Mouse (Mus musculus) megakaryocyte, adult 5-6 weeks (primary cell): ENCODE results near the gene Espl1. TPM values are rescaled to one million over a fixed set of nuclear protein-coding genes. Genes with fewer than 3 reads are reported as not detected.

Experiments
- ATAC-seq: 2 replicates; pipeline ENCODE4 v1.8.0; 2016; ENCODE audit warnings: mild to moderate bottlenecking, inconsistent platforms; ENCODE audit not compliant: poor library complexity, severe bottlenecking
- total RNA-seq, 2 experiments: library from RNA; stranded (forward) in 1 of 2; stranded (reverse) in 1 of 2; fragments of 153-499, 151-499 nt in 1 of 2; fragments of 221-1000, 200-1000 nt in 1 of 2; gene quantifications; 2 replicates each; pipeline versions ENCODE4 v1.2.3 to v1.2.4; 2015 to 2017

Espl1 gene
- total RNA-seq, 2 experiments from 2014 or later: 26.3 to 30.9 TPM

GRCm38 (mm10) chr15:102366733-102367344 is 70.8 kb downstream of the Espl1 start, which contains the start of gene Sp7:
Gene Sp7, minus strand, starts transcription at chr15:102367182.
- no peak for ATAC-seq

GRCm38 (mm10) chr15:102369972-102370371 is 73.9 kb downstream of the Espl1 start:
- ATAC-seq: no peak

- ATAC-seq: no peak
Observed at GRCm38 (mm10) chr15:102370727-102371126, 74.7 kb downstream of the Espl1 start.

Other genes with a start within 250 kb of the Espl1 start
- gene Eif4b, start 222.5 kb upstream of the Espl1 start, total RNA-seq (2015): 78.2 and 82.3 TPM in 2 replicates
- 199 and 204 TPM in 2 replicates for gene Eif4b, start 222.5 kb upstream of the Espl1 start, total RNA-seq (2017)
- 0.32 and 1.9 TPM in 2 replicates for gene Tns2, start 195.9 kb upstream of the Espl1 start, total RNA-seq (2015)
- 0.07 TPM in 1 of 2 replicates, not detected in the other for gene Tns2, start 195.9 kb upstream of the Espl1 start, total RNA-seq (2017)
- 6.1 and 7.5 TPM in 2 replicates for gene Spryd3, start 160.0 kb upstream of the Espl1 start, total RNA-seq (2015)
- gene Spryd3, start 160.0 kb upstream of the Espl1 start, total RNA-seq (2017): 20.6 and 22.6 TPM in 2 replicates
- gene Igfbp6, start 151.9 kb upstream of the Espl1 start, total RNA-seq (2015): 1.3 TPM in 1 of 2 replicates, not detected in the other
- gene Igfbp6, start 151.9 kb upstream of the Espl1 start, total RNA-seq (2017): not detected in 2 replicates
- gene Soat2, start 145.7 kb upstream of the Espl1 start, total RNA-seq (2015): 0.78 and 0.82 TPM in 2 replicates
- gene Soat2, start 145.7 kb upstream of the Espl1 start, total RNA-seq (2017): 0.89 and 1.1 TPM in 2 replicates
- 27.7 and 38.0 TPM in 2 replicates for gene Zfp740, start 93.0 kb upstream of the Espl1 start, total RNA-seq (2015)
- gene Zfp740, start 93.0 kb upstream of the Espl1 start, total RNA-seq (2017): 39.9 and 48.4 TPM in 2 replicates
- 5.6 and 9.3 TPM in 2 replicates for gene Csad, start 91.5 kb upstream of the Espl1 start, total RNA-seq (2015)
- gene Csad, start 91.5 kb upstream of the Espl1 start, total RNA-seq (2017): 8.6 and 15.4 TPM in 2 replicates
- gene Itgb7, start 64.3 kb upstream of the Espl1 start, total RNA-seq (2015): 638 and 660 TPM in 2 replicates
- 1,192 and 1,305 TPM in 2 replicates for gene Itgb7, start 64.3 kb upstream of the Espl1 start, total RNA-seq (2017)
- gene Rarg, start 38.7 kb upstream of the Espl1 start, total RNA-seq (2015): 34.6 and 39.9 TPM in 2 replicates
- gene Rarg, start 38.7 kb upstream of the Espl1 start, total RNA-seq (2017): 30.8 and 31.9 TPM in 2 replicates
- not detected in 2 replicates for gene Gm9918, start 25.7 kb upstream of the Espl1 start, total RNA-seq (2015)
- not detected in 2 replicates for gene Gm9918, start 25.7 kb upstream of the Espl1 start, total RNA-seq (2017)
- gene Mfsd5, start 16.8 kb upstream of the Espl1 start, total RNA-seq (2015): 49.8 and 64.3 TPM in 2 replicates
- gene Mfsd5, start 16.8 kb upstream of the Espl1 start, total RNA-seq (2017): 34.8 and 35.1 TPM in 2 replicates
- gene Pfdn5, start 29.9 kb downstream of the Espl1 start, total RNA-seq (2015): 385 and 398 TPM in 2 replicates
- 347 and 441 TPM in 2 replicates for gene Pfdn5, start 29.9 kb downstream of the Espl1 start, total RNA-seq (2017)
- gene Myg1, start 35.4 kb downstream of the Espl1 start, total RNA-seq (2015): 28.4 and 28.6 TPM in 2 replicates
- 47.8 and 52.2 TPM in 2 replicates for gene Myg1, start 35.4 kb downstream of the Espl1 start, total RNA-seq (2017)
- 67.5 and 75.2 TPM in 2 replicates for gene Aaas, start 54.5 kb downstream of the Espl1 start, total RNA-seq (2015)
- gene Aaas, start 54.5 kb downstream of the Espl1 start, total RNA-seq (2017): 64.3 and 100 TPM in 2 replicates
- gene Sp7, start 70.9 kb downstream of the Espl1 start, total RNA-seq (2015): not detected in 2 replicates
- not detected in 2 replicates for gene Sp7, start 70.9 kb downstream of the Espl1 start, total RNA-seq (2017)
- gene Sp1, start 109.9 kb downstream of the Espl1 start, total RNA-seq (2015): 68.3 and 71.8 TPM in 2 replicates
- gene Sp1, start 109.9 kb downstream of the Espl1 start, total RNA-seq (2017): 64.1 and 72.2 TPM in 2 replicates
- gene Amhr2, start 149.1 kb downstream of the Espl1 start, total RNA-seq (2015): not detected in 2 replicates
- gene Amhr2, start 149.1 kb downstream of the Espl1 start, total RNA-seq (2017): not detected in 2 replicates
- 306 and 344 TPM in 2 replicates for gene Prr13, start 162.8 kb downstream of the Espl1 start, total RNA-seq (2015)
- gene Prr13, start 162.8 kb downstream of the Espl1 start, total RNA-seq (2017): 197 and 215 TPM in 2 replicates
- gene Pcbp2, start 174.3 kb downstream of the Espl1 start, total RNA-seq (2015): 705 and 801 TPM in 2 replicates
- 156 and 205 TPM in 2 replicates for gene Pcbp2, start 174.3 kb downstream of the Espl1 start, total RNA-seq (2017)
- not detected in 2 replicates for gene Gm10337, start 207.5 kb downstream of the Espl1 start, total RNA-seq (2015)
- gene Gm10337, start 207.5 kb downstream of the Espl1 start, total RNA-seq (2017): not detected in 2 replicates
- gene Map3k12, start 220.8 kb downstream of the Espl1 start, total RNA-seq (2015): 0.09 and 0.27 TPM in 2 replicates
- gene Map3k12, start 220.8 kb downstream of the Espl1 start, total RNA-seq (2017): 0.33 and 0.85 TPM in 2 replicates
- 10.7 and 14.1 TPM in 2 replicates for gene Tarbp2, start 221.9 kb downstream of the Espl1 start, total RNA-seq (2015)
- gene Tarbp2, start 221.9 kb downstream of the Espl1 start, total RNA-seq (2017): 19.4 and 21.2 TPM in 2 replicates
- 2.8 and 5.0 TPM in 2 replicates for gene Npff, start 228.7 kb downstream of the Espl1 start, total RNA-seq (2015)
- gene Npff, start 228.7 kb downstream of the Espl1 start, total RNA-seq (2017): 0.81 TPM in 1 of 2 replicates, not detected in the other